Mouse (Mus musculus) liver, embryonic 14.5 days (tissue): ENCODE results near the gene Man2a1.

Source experiments
- CTCF ChIP-seq: IDR thresholded peaks from 2 replicates; pipeline ENCODE4 v1.5.1; 2016; ENCODE audit warnings: antibody characterized with exemption, low read depth, control low read depth
- EP300 ChIP-seq: IDR thresholded peaks from 2 replicates; pipeline ENCODE4 v1.6.1; 2016; ENCODE audit warnings: antibody characterized with exemption, low read depth

DNA sequence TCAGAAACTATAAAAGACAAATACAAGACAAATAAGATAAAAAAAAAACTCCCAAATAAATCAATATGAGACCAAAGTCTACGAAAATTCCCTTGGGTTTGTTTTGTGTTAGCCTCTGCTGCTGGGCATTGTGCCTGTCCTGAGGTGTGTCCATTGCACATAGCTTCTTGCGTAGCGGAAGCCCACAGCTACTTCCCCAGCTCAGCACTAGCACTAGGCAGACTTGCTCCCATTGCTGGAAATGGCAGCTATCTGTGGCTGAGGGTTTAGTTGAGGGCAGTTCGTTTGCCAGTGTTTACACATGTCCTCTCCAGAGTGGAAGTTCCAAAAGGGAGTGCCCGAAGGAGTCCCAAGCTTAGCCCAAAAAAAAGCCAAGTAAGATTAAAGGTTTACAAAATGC is 146.9 kb downstream of the Man2a1 start:
- TF ChIP-seq CTCF = no peak
- no peak for TF ChIP-seq EP300
